Mouse (Mus musculus): ENCODE data around the gene Nfia. TPM values are rescaled to one million over a fixed set of nuclear protein-coding genes. Genes with fewer than 3 reads are reported as not detected.

Gene Nfia
- polyA plus RNA-seq, 1 experiment from 2014 or later: 31.1 TPM

- Histone ChIP-seq H3K27ac (replicated peaks) (peak overlapping the region; percentile 6; the same call in 1 of the 2 replicates), H3K4me2 (no peak overlapping the region), H3K9ac (no peak overlapping the region; the same call in 1 of the 2 replicates), H3K4me3 (no peak overlapping the region), H3K36me3 (peaks cover 27% of the 10 kb centered on the region), H3K27me3 (replicated peaks) (no peaks in the 10 kb centered on the region), H3K4me1 (peaks cover 45% of the 10 kb centered on the region), H3K9me3 (no peaks in the 10 kb centered on the region)
- whole genome bisulfite sequencing: 56% methylated on average over 4 of the region's 4 CpGs
- no peak for ATAC-seq (ENCODE audit: extremely low read depth, insufficient number of reproducible peaks, low FRiP score, low TSS enrichment)
Measured at GRCm38 (mm10) chr4:98082512-98082911, 310.0 kb downstream of the Nfia start.

GRCm38 (mm10) chr4:98085060-98085459 is 312.5 kb downstream of the Nfia start:
- H3K9ac ChIP-seq: 0 out of 2 replicates have a peak overlapping the region, but pooled peaks have one; percentile 7
- no peaks in the 10 kb centered on the region for H3K27me3 ChIP-seq (replicated peaks)
- peaks cover 27% of the 10 kb centered on the region for H3K36me3 ChIP-seq
- H3K9me3 ChIP-seq: no peaks in the 10 kb centered on the region
- H3K4me1 ChIP-seq: peaks cover 50% of the 10 kb centered on the region
- no peak overlapping the region for H3K27ac ChIP-seq (replicated peaks)
- H3K4me3 ChIP-seq: no peak overlapping the region
- no peak overlapping the region for H3K4me2 ChIP-seq
- 77% methylated on average over 6 of the region's 6 CpGs for WGBS
- ATAC-seq (ENCODE audit: extremely low read depth, insufficient number of reproducible peaks, low FRiP score, low TSS enrichment): no peak

DNA sequence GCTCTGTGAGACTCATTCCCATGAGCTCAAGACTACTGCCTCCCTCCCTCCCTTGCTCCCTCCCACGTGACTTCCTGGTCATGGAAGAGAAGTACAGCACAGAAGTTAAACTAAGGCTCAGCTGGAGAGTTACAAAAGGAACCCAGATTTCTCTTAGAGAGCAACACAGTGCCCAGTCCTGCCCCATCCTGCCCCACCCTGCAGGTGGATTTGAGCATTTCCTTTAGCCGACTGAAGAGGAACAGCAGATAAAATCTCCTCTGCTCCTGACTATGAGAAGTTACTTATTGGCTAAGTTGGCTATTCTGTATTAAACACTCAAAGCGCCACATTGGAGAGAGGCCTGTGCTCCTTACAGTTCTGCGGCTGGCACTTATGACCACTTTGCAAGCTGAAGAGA is 314.4 kb downstream of the Nfia start:
- WGBS: 51% methylated on average over 4 of the region's 4 CpGs
- Histone ChIP-seq H3K9me3 (no peaks in the 10 kb centered on the region), H3K36me3 (peaks cover 23% of the 10 kb centered on the region), H3K9ac (no peak overlapping the region), H3K4me2 (no peak overlapping the region), H3K27me3 (replicated peaks) (no peaks in the 10 kb centered on the region), H3K4me3 (no peak overlapping the region), H3K4me1 (peaks cover 50% of the 10 kb centered on the region), H3K27ac (replicated peaks) (0 out of 2 replicates have a peak overlapping the region, but pooled peaks have one; percentile 34)
- no peak for ATAC-seq (ENCODE audit: extremely low read depth, insufficient number of reproducible peaks, low FRiP score, low TSS enrichment)

DNA sequence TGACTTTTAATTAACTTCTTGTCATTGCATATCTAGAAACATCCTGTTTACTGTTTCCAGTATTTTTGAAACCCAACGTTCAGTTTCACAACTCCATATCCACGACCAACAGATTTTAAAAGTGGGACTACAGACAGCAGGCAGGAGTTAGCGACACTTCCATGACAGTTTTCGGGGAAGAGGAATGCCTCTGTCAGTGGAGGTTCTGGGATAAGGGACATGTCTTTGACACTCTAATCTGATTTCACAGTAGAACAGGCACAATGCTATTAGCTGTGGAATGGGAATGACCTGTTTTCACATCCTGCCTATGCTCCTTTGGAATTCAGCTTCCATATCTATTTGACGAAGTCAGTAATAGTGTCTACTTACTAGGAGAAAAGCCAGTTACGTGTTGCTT is 317.5 kb downstream of the Nfia start:
- H3K9ac ChIP-seq: no peak overlapping the region
- no peak overlapping the region for H3K4me3 ChIP-seq
- no peak overlapping the region for H3K4me2 ChIP-seq
- H3K27ac ChIP-seq (replicated peaks): peak overlapping the region; percentile 86
- no peak for ATAC-seq (ENCODE audit: extremely low read depth, insufficient number of reproducible peaks, low FRiP score, low TSS enrichment)
- WGBS: 20% methylated on average over 6 of the region's 6 CpGs
- peaks cover 18% of the 10 kb centered on the region for H3K36me3 ChIP-seq
- no peaks in the 10 kb centered on the region for H3K27me3 ChIP-seq (replicated peaks)
- no peaks in the 10 kb centered on the region for H3K9me3 ChIP-seq
- H3K4me1 ChIP-seq: peaks cover 65% of the 10 kb centered on the region

DNA sequence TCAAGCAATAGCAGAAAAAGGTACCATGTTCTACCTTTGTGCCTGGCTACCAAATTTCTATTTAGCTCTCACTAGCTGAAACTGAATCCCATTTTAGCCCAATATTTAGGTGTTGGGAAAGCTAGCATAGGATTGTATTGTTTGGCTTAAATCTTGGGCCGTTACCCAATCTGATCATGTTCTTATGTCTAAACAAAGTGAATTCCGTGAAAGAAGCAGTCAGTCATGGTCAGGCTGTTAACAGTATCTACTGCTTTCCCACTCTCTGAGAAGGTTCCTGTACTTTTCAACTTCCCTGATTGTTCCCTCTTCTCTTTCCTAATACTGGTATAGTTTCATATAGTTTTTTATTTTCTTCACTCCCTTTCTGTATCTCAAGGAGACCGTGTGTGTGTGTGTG is 318.1 kb downstream of the Nfia start:
- H3K9ac ChIP-seq: no peak overlapping the region
- ATAC-seq (ENCODE audit: extremely low read depth, insufficient number of reproducible peaks, low FRiP score, low TSS enrichment): no peak
- no peak overlapping the region for H3K4me2 ChIP-seq
- peaks cover 60% of the 10 kb centered on the region for H3K4me1 ChIP-seq
- H3K36me3 ChIP-seq: peaks cover 12% of the 10 kb centered on the region
- WGBS: 59% methylated on average over 3 of the region's 3 CpGs
- peak overlapping the region; percentile 86 for H3K27ac ChIP-seq (replicated peaks)
- no peaks in the 10 kb centered on the region for H3K27me3 ChIP-seq (replicated peaks)
- no peak overlapping the region for H3K4me3 ChIP-seq
- H3K9me3 ChIP-seq: no peaks in the 10 kb centered on the region

GRCm38 (mm10) chr4:98091368-98091827 is 318.9 kb downstream of the Nfia start:
- H3K4me1 ChIP-seq: peaks cover 57% of the 10 kb centered on the region
- no peak overlapping the region for H3K4me2 ChIP-seq
- no peak overlapping the region for H3K4me3 ChIP-seq
- H3K36me3 ChIP-seq: peaks cover 9% of the 10 kb centered on the region
- H3K9me3 ChIP-seq: no peaks in the 10 kb centered on the region
- H3K27ac ChIP-seq (replicated peaks): peak overlapping the region; percentile 86
- no peaks in the 10 kb centered on the region for H3K27me3 ChIP-seq (replicated peaks)
- 25% methylated on average over 4 of the region's 4 CpGs for WGBS
- 0 out of 2 replicates have a peak overlapping the region, but pooled peaks have one; percentile 25 for H3K9ac ChIP-seq
- peak; percentile 75 for ATAC-seq (ENCODE audit: extremely low read depth, insufficient number of reproducible peaks, low FRiP score, low TSS enrichment)

DNA sequence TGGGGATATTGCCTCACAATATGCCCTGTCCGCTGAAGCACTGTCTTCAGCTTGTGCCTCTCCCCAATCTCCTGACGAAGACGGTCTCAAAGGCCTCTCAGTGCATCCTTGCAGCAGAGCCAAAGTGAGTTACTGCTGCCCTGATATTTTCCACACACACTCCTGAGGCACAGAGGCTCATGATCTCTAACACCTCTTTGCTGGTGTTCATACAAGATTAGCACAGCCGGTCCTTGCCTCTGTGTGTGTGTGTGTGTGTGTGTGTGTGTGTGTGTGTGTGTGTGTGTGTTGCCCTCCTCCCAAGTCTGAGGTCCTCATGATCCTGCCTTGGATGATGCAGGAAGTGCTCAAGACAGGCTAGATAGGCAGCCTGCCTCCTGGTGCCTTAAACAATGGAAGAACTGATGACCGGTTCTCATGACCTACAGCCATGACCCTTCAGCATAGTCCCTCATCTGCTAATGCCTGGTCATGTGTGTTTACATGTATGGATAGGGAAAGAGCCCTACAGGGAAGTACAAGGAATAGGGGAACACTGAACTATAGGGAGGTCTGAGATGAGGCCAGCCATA is 319.5 kb downstream of the Nfia start:
- Histone ChIP-seq H3K4me3 (no peak overlapping the region), H3K4me1 (peaks cover 53% of the 10 kb centered on the region), H3K36me3 (peaks cover 9% of the 10 kb centered on the region), H3K27ac (replicated peaks) (peak overlapping the region; percentile 86), H3K27me3 (replicated peaks) (no peaks in the 10 kb centered on the region), H3K9ac (0 out of 2 replicates have a peak overlapping the region, but pooled peaks have one; percentile 25), H3K4me2 (no peak overlapping the region), H3K9me3 (no peaks in the 10 kb centered on the region)
- no peak for ATAC-seq (ENCODE audit: extremely low read depth, insufficient number of reproducible peaks, low FRiP score, low TSS enrichment)
- 50% methylated on average over 5 of the region's 5 CpGs for WGBS

GRCm38 (mm10) chr4:98094112-98094805 is 321.7 kb downstream of the Nfia start:
- H3K9me3 ChIP-seq: no peaks in the 10 kb centered on the region
- H3K4me1 ChIP-seq: peaks cover 69% of the 10 kb centered on the region
- H3K36me3 ChIP-seq: peaks cover 20% of the 10 kb centered on the region
- ATAC-seq (ENCODE audit: extremely low read depth, insufficient number of reproducible peaks, low FRiP score, low TSS enrichment): no peak
- H3K27me3 ChIP-seq (replicated peaks): no peaks in the 10 kb centered on the region
- no peak overlapping the region for H3K27ac ChIP-seq (replicated peaks)
- H3K4me3 ChIP-seq: no peak overlapping the region
- H3K9ac ChIP-seq: no peak overlapping the region
- WGBS: 24% methylated on average over 19 of the region's 19 CpGs
- H3K4me2 ChIP-seq: peak overlapping the region; percentile 5

DNA sequence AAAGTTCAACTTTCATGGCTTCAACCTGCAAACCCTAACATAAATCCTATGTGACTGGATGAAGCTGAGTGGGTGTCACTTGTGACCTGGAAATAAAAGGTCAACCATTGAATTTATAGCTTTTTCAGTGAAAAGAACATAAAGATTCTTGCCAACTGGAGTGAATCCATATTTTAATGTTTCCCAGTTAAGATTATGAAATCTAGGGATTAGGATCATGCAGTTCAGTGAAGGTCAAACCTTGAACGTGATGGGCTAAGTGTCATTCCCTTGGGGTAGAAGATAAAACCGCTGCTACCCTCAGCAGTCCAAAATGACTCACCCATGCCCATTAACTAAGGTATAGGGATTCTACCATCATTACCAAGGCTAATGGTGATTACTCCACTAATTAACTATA is 322.5 kb downstream of the Nfia start:
- no peak overlapping the region for H3K9ac ChIP-seq
- no peak overlapping the region for H3K4me3 ChIP-seq
- H3K27ac ChIP-seq (replicated peaks): no peak overlapping the region
- H3K27me3 ChIP-seq (replicated peaks): no peaks in the 10 kb centered on the region
- no peaks in the 10 kb centered on the region for H3K9me3 ChIP-seq
- peaks cover 71% of the 10 kb centered on the region for H3K4me1 ChIP-seq
- 63% methylated on average over 2 of the region's 2 CpGs for WGBS
- no peak overlapping the region for H3K4me2 ChIP-seq
- no peak for ATAC-seq (ENCODE audit: extremely low read depth, insufficient number of reproducible peaks, low FRiP score, low TSS enrichment)
- peaks cover 20% of the 10 kb centered on the region for H3K36me3 ChIP-seq

- Histone ChIP-seq H3K27me3 (replicated peaks) (no peaks in the 10 kb centered on the region), H3K9me3 (no peaks in the 10 kb centered on the region), H3K36me3 (peaks cover 20% of the 10 kb centered on the region), H3K4me2 (no peak overlapping the region), H3K4me1 (peaks cover 64% of the 10 kb centered on the region), H3K9ac (no peak overlapping the region), H3K4me3 (no peak overlapping the region), H3K27ac (replicated peaks) (peak overlapping the region; percentile 29; the same call in 1 of the 2 replicates)
- WGBS: 86% methylated on average over 4 of the region's 4 CpGs
- no peak for ATAC-seq (ENCODE audit: extremely low read depth, insufficient number of reproducible peaks, low FRiP score, low TSS enrichment)
Measured at GRCm38 (mm10) chr4:98097013-98097566, 324.6 kb downstream of the Nfia start.

DNA sequence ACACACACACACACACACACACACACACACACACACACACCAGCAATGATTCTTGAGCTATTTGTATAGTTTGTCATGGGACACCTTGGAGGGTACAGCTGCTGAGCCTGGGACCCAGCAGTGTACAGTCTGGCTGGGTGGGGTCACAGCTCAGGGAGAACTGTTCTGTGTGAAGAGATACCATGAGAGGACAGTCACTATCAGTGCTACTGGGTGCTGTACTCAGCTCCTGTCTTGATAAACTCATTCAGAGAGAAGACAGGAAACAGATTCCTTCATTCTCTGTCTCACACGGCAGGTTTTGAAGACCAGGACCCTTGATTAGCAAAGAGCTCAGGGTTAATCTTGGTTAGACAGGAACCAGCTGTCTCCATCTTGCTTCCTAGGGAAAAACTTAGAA is 326.1 kb downstream of the Nfia start:
- Histone ChIP-seq H3K4me1 (peaks cover 58% of the 10 kb centered on the region), H3K9ac (no peak overlapping the region), H3K9me3 (no peaks in the 10 kb centered on the region), H3K4me3 (no peak overlapping the region), H3K27me3 (replicated peaks) (no peaks in the 10 kb centered on the region), H3K27ac (replicated peaks) (peak overlapping the region; percentile 53), H3K36me3 (peaks cover 20% of the 10 kb centered on the region), H3K4me2 (no peak overlapping the region)
- WGBS: 3% methylated on average over 1 of the region's 1 CpGs
- no peak for ATAC-seq (ENCODE audit: extremely low read depth, insufficient number of reproducible peaks, low FRiP score, low TSS enrichment)
